29 mouse cellular contexts compared by ENCODE assay signal in genomic region chr4:49144798-49145197, GRCm38 (mm10).
DNase-seq lines count a peak whose midpoint lies in the region; ATAC-seq and TF ChIP-seq lines count a peak whose summit lies in the region.
"Had no signal": no experiment of that assay in that cellular context is flagged by ENCODE, and none has a peak within 500 bp of the region (broad histone marks: within the 10 kb centered on the region; RNA-seq: fewer than 3 reads in every experiment).

No protein-coding gene starts in this region.

- no peak overlapping the region for H3K9ac ChIP-seq in forebrain, embryonic 15.5 days (replicated peaks)
- H3K9ac ChIP-seq in forebrain, embryonic 11.5 days (ENCODE audit: low read length), result no peak overlapping the region
- no peak overlapping the region for H3K9ac ChIP-seq in midbrain, postnatal 0 days (replicated peaks; ENCODE audit: low read length, poor library complexity, severe bottlenecking)
- no peak overlapping the region for H3K9ac ChIP-seq in forebrain, postnatal 0 days
- no peak overlapping the region for H3K9ac ChIP-seq in intestine, postnatal 0 days (ENCODE audit: low read depth, low read length)
- H3K9ac ChIP-seq: embryonic facial prominence, embryonic 13.5 days; heart, embryonic 12.5 days; hindbrain, embryonic 14.5 days; liver, embryonic 15.5 days; midbrain, embryonic 13.5 days; neural tube, embryonic 15.5 days had no signal

- H3K36me3 ChIP-seq in forebrain, embryonic 15.5 days, result no peaks in the 10 kb centered on the region
- no peaks in the 10 kb centered on the region for H3K36me3 ChIP-seq in forebrain, embryonic 11.5 days (ENCODE audit: control insufficient read depth, insufficient read depth, low read length)
- no peaks in the 10 kb centered on the region for H3K36me3 ChIP-seq in midbrain, postnatal 0 days (ENCODE audit: insufficient read depth, low read length)
- no peaks in the 10 kb centered on the region for H3K36me3 ChIP-seq in midbrain, embryonic 10.5 days
- no peaks in the 10 kb centered on the region for H3K36me3 ChIP-seq in forebrain, postnatal 0 days (ENCODE audit: insufficient read depth)
- no peaks in the 10 kb centered on the region for H3K36me3 ChIP-seq in intestine, postnatal 0 days (ENCODE audit: control insufficient read depth, insufficient read depth)
- H3K36me3 ChIP-seq: embryonic facial prominence, embryonic 13.5 days; heart, embryonic 12.5 days; liver, embryonic 15.5 days; midbrain, embryonic 13.5 days; neural tube, embryonic 15.5 days had no signal

- 56% methylated on average over 4 of the region's 4 CpGs for WGBS in forebrain, embryonic 15.5 days
- 85% methylated on average over 4 of the region's 4 CpGs for WGBS in forebrain, embryonic 11.5 days
- 80% methylated on average over 4 of the region's 4 CpGs for WGBS in midbrain, postnatal 0 days
- WGBS in midbrain, embryonic 10.5 days, result 87% methylated on average over 4 of the region's 4 CpGs
- WGBS in forebrain, postnatal 0 days, result 63% methylated on average over 4 of the region's 4 CpGs
- WGBS in intestine, postnatal 0 days, result 51% methylated on average over 4 of the region's 4 CpGs

- no peak overlapping the region for H3K27ac ChIP-seq in forebrain, embryonic 15.5 days (replicated peaks)
- H3K27ac ChIP-seq in forebrain, embryonic 11.5 days (ENCODE audit: low read depth, low read length), result no peak overlapping the region
- H3K27ac ChIP-seq in midbrain, postnatal 0 days (ENCODE audit: low read depth, low read length), result no peak overlapping the region
- H3K27ac ChIP-seq in midbrain, embryonic 10.5 days (replicated peaks), result no peak overlapping the region
- no peak overlapping the region for H3K27ac ChIP-seq in forebrain, postnatal 0 days (ENCODE audit: low read depth, low read length)
- no peak overlapping the region for H3K27ac ChIP-seq in intestine, postnatal 0 days (ENCODE audit: low read depth, low read length)
- H3K27ac ChIP-seq: embryonic facial prominence, embryonic 13.5 days; heart, adult 2 months; hindbrain, embryonic 14.5 days; layer of hippocampus, adult 2 months; liver, embryonic 15.5 days; midbrain, embryonic 13.5 days; neural tube, embryonic 15.5 days had no signal

- no peak overlapping the region for H3K4me3 ChIP-seq in forebrain, embryonic 15.5 days
- H3K4me3 ChIP-seq in forebrain, embryonic 11.5 days (ENCODE audit: low read depth, low read length), result no peak overlapping the region
- H3K4me3 ChIP-seq in midbrain, postnatal 0 days (ENCODE audit: low read depth, low read length), result no peak overlapping the region
- H3K4me3 ChIP-seq in midbrain, embryonic 10.5 days, result no peak overlapping the region
- no peak overlapping the region for H3K4me3 ChIP-seq in forebrain, postnatal 0 days (ENCODE audit: low read depth, low read length)
- H3K4me3 ChIP-seq in intestine, postnatal 0 days (ENCODE audit: low read depth, low read length), result no peak overlapping the region
- H3K4me3 ChIP-seq: embryonic facial prominence, embryonic 13.5 days; erythroblast, embryonic 14.5 days; heart, adult 2 months; heart, embryonic 12.5 days; layer of hippocampus, adult 2 months; liver, embryonic 15.5 days; midbrain, embryonic 13.5 days; neural tube, embryonic 15.5 days had no signal

- no peaks in the 10 kb centered on the region for H3K27me3 ChIP-seq in forebrain, embryonic 15.5 days
- no peaks in the 10 kb centered on the region for H3K27me3 ChIP-seq in forebrain, embryonic 11.5 days (ENCODE audit: control insufficient read depth, insufficient read depth, low read length)
- no peaks in the 10 kb centered on the region for H3K27me3 ChIP-seq in midbrain, postnatal 0 days (ENCODE audit: insufficient read depth, low read length)
- no peaks in the 10 kb centered on the region for H3K27me3 ChIP-seq in midbrain, embryonic 10.5 days (ENCODE audit: low read depth, poor library complexity, severe bottlenecking)
- no peaks in the 10 kb centered on the region for H3K27me3 ChIP-seq in forebrain, postnatal 0 days (ENCODE audit: insufficient read depth, low read length)
- H3K27me3 ChIP-seq in intestine, postnatal 0 days (replicated peaks; ENCODE audit: control insufficient read depth, insufficient read depth, low read length), result no peaks in the 10 kb centered on the region
- H3K27me3 ChIP-seq: embryonic facial prominence, embryonic 13.5 days; heart, embryonic 12.5 days; liver, embryonic 15.5 days; midbrain, embryonic 13.5 days; neural tube, embryonic 15.5 days had no signal

- DNase-seq in forebrain, embryonic 11.5 days (ENCODE audit: low spot score), result no peak
- DNase-seq in midbrain, postnatal 0 days (ENCODE audit: low spot score), result peak; percentile 6
- DNase-seq in midbrain, embryonic 10.5 days (ENCODE audit: low spot score), result no peak
- DNase-seq in forebrain, postnatal 0 days, result no peak
- DNase-seq in layer of hippocampus, postnatal 14 days (ENCODE audit: low spot score in 2 of 2), result no peak
- DNase-seq: adrenal gland, postnatal 25 days; B cell, adult 2 months; cerebellum, adult 2 months; cerebellum, postnatal 25 days; heart, adult 2 months; heart, postnatal 4 days; kidney, adult 18-20 months; kidney, postnatal 36 days; liver; lung, postnatal 36 days; right cerebral cortex, postnatal 25 days; thymus, adult 18-20 months; thymus, postnatal 25 days had no signal

- H3K4me2 ChIP-seq in forebrain, embryonic 15.5 days (replicated peaks), result no peak overlapping the region
- no peak overlapping the region for H3K4me2 ChIP-seq in forebrain, embryonic 11.5 days (ENCODE audit: low read depth, low read length, severe bottlenecking)
- H3K4me2 ChIP-seq in midbrain, postnatal 0 days (ENCODE audit: low read depth, low read length, poor library complexity, severe bottlenecking), result no peak overlapping the region
- H3K4me2 ChIP-seq in forebrain, postnatal 0 days (ENCODE audit: low read depth), result no peak overlapping the region
- H3K4me2 ChIP-seq in intestine, postnatal 0 days (replicated peaks; ENCODE audit: low read depth), result no peak overlapping the region
- H3K4me2 ChIP-seq: embryonic facial prominence, embryonic 13.5 days; heart, embryonic 12.5 days; hindbrain, embryonic 14.5 days; liver, embryonic 15.5 days; midbrain, embryonic 13.5 days; neural tube, embryonic 15.5 days had no signal

- H3K4me1 ChIP-seq in forebrain, embryonic 15.5 days, result peaks cover 12% of the 10 kb centered on the region
- no peaks in the 10 kb centered on the region for H3K4me1 ChIP-seq in forebrain, embryonic 11.5 days (replicated peaks; ENCODE audit: control insufficient read depth, insufficient read depth, low read length)
- no peaks in the 10 kb centered on the region; the same call in 1 of the 2 replicates for H3K4me1 ChIP-seq in midbrain, postnatal 0 days (ENCODE audit: insufficient read depth, low read length)
- H3K4me1 ChIP-seq in midbrain, embryonic 10.5 days, result no peaks in the 10 kb centered on the region
- peaks cover 2% of the 10 kb centered on the region; the same call in 1 of the 2 replicates for H3K4me1 ChIP-seq in forebrain, postnatal 0 days (ENCODE audit: insufficient read depth)
- H3K4me1 ChIP-seq in intestine, postnatal 0 days (replicated peaks; ENCODE audit: control insufficient read depth, insufficient read depth, low read length), result no peaks in the 10 kb centered on the region
- H3K4me1 ChIP-seq: embryonic facial prominence, embryonic 13.5 days; heart, embryonic 12.5 days; liver, embryonic 15.5 days; midbrain, embryonic 13.5 days had no signal

- peak; percentile 29; the same call in 1 of the 2 replicates for ATAC-seq in forebrain, embryonic 15.5 days (replicated peaks)
- no peak for ATAC-seq in forebrain, embryonic 11.5 days (replicated peaks; ENCODE audit: low FRiP score)
- no peak for ATAC-seq in midbrain, postnatal 0 days (ENCODE audit: low FRiP score)
- ATAC-seq in forebrain, postnatal 0 days, result peak; percentile 61
- ATAC-seq in intestine, postnatal 0 days, result no peak
- ATAC-seq: inflammation-experienced regulatory T-cells, adult 6 months; midbrain, embryonic 13.5 days had no signal

- no peaks in the 10 kb centered on the region for H3K9me3 ChIP-seq in forebrain, embryonic 15.5 days
- H3K9me3 ChIP-seq in forebrain, embryonic 11.5 days (ENCODE audit: control insufficient read depth, low read length), result no peaks in the 10 kb centered on the region
- H3K9me3 ChIP-seq in midbrain, postnatal 0 days (ENCODE audit: low read length), result no peaks in the 10 kb centered on the region
- no peaks in the 10 kb centered on the region for H3K9me3 ChIP-seq in midbrain, embryonic 10.5 days (replicated peaks)
- no peaks in the 10 kb centered on the region for H3K9me3 ChIP-seq in forebrain, postnatal 0 days (ENCODE audit: low read length)
- no peaks in the 10 kb centered on the region for H3K9me3 ChIP-seq in intestine, postnatal 0 days (ENCODE audit: control insufficient read depth)
- H3K9me3 ChIP-seq: embryonic facial prominence, embryonic 13.5 days; heart, embryonic 12.5 days; liver, embryonic 15.5 days; midbrain, embryonic 13.5 days had no signal

- no peak for TF ChIP-seq CTCF in midbrain, postnatal 0 days (IDR thresholded peaks at IDR 0.05)
- TF ChIP-seq CTCF in forebrain, postnatal 0 days (IDR thresholded peaks at IDR 0.05; ENCODE audit: low read depth), result no peak
- TF ChIP-seq CTCF in intestine, postnatal 0 days (IDR thresholded peaks at IDR 0.05; ENCODE audit: low read depth), result no peak

Comparison
In these comparisons a context has a peak if more than half of its experiments do, and no peak if none do; other contexts are left out.
1. ATAC-seq: peak in forebrain, embryonic 15.5 days (single experiment) and forebrain, postnatal 0 days (single experiment); none in forebrain, embryonic 11.5 days (single experiment), midbrain, postnatal 0 days (single experiment) and intestine, postnatal 0 days (single experiment).